Mouse (Mus musculus) intestine, postnatal 0 days (tissue): ENCODE results near the gene Mptx2. TPM values are rescaled to one million over a fixed set of nuclear protein-coding genes. Genes with fewer than 3 reads are reported as not detected.
A peak's percentile ranks its signal among the peaks of the same experiment; 100 is the strongest.
"Not testable (repeated sequence)": the region's sequence is repeated elsewhere in the genome, so short reads cannot be mapped to it uniquely, and the experiment has no call there.

Experiments used
- ATAC-seq: fragments of 200-750 bp; cut with Nextera tagmentation; 2 replicates; pipeline ENCODE4 v1.8.0; 2017; ENCODE audit warnings: mild to moderate bottlenecking, moderate TSS enrichment, moderate library complexity
- H3K27ac ChIP-seq: fragments of 300-500 bp; sonication (generic); 2 replicates; pipeline ENCODE4 v1.5.1; 2014; ENCODE audit warnings: mild to moderate bottlenecking, low read depth, low read length, moderate library complexity
- H3K27me3 ChIP-seq: fragments of 300-500 bp; sonication (generic); replicated peaks from 2 replicates; pipeline ENCODE4 v1.6.1; 2014; ENCODE audit warnings: low read length, mixed read lengths; ENCODE audit not compliant: control insufficient read depth, insufficient read depth
- H3K36me3 ChIP-seq: fragments of 300-500 bp; sonication (generic); 2 replicates; pipeline ENCODE4 v1.6.1; 2014; ENCODE audit warnings: mild to moderate bottlenecking, moderate library complexity; ENCODE audit not compliant: control insufficient read depth, insufficient read depth
- H3K4me1 ChIP-seq: fragments of 300-500 bp; sonication (generic); replicated peaks from 2 replicates; pipeline ENCODE4 v1.6.1; 2014; ENCODE audit warnings: antibody characterized with exemption, low read length, mixed read lengths; ENCODE audit not compliant: control insufficient read depth, insufficient read depth
- H3K4me2 ChIP-seq: fragments of 300-500 bp; sonication (generic); replicated peaks from 2 replicates; pipeline ENCODE4 v1.6.1; 2014; ENCODE audit warnings: low read depth, mild to moderate bottlenecking, moderate library complexity
- H3K4me3 ChIP-seq: fragments of 300-500 bp; sonication (generic); 2 replicates; pipeline ENCODE4 v1.5.1; 2014; ENCODE audit warnings: low read depth, low read length
- H3K9ac ChIP-seq: fragments of 300-500 bp; sonication (generic); 2 replicates; pipeline ENCODE4 v1.6.1; 2014; ENCODE audit warnings: mild to moderate bottlenecking, low read depth, low read length
- H3K9me3 ChIP-seq: fragments of 300-500 bp; sonication (generic); 2 replicates; pipeline ENCODE4 v1.6.1; 2016; ENCODE audit warnings: mixed run types; ENCODE audit not compliant: control insufficient read depth
- CTCF ChIP-seq: sonication (generic); IDR thresholded peaks from 2 replicates; pipeline ENCODE4 v1.5.1; 2016; ENCODE audit warnings: low read depth, mild to moderate bottlenecking, control low read depth, antibody characterized with exemption, moderate library complexity
- WGBS: fragments of 180-500 bp; shearing (Covaris S2); extraction: QIAGEN DNeasy Blood & Tissue Kit; methylation state at CpG from one replicate; pipeline ENCODE4 v1.1.7; 2014; 5-methylcytosine and 5-hydroxymethylcytosine counted together
- polyA plus RNA-seq: library from polyadenylated mRNA; unstranded; fragments of >200 nt; fragmentation: Nextera tagmentation; extraction: Ambion mirVana; gene quantifications from 2 replicates; pipeline ENCODE4 v1.2.1, GENCODE M21; 2015

Gene Mptx2
- polyA plus RNA-seq, 1 experiment from 2014 or later = 3.0 TPM

GRCm38 (mm10) chr1:173249888-173250287 is 27.7 kb downstream of the Mptx2 start:
- Histone ChIP-seq H3K4me2 (no peak overlapping the region), H3K4me1 (no peaks in the 10 kb centered on the region), H3K27me3 (no peaks in the 10 kb centered on the region), H3K9me3 (no peaks in the 10 kb centered on the region), H3K36me3 (no peaks in the 10 kb centered on the region), H3K4me3 (no peak overlapping the region), H3K9ac (no peak overlapping the region), H3K27ac (no peak overlapping the region)
- TF ChIP-seq CTCF = no peak
- ATAC-seq = peak; percentile 81
- WGBS = 43% methylated on average over 3 of the region's 3 CpGs

- H3K4me1 ChIP-seq, H3K9me3 ChIP-seq, H3K36me3 ChIP-seq, H3K4me2 ChIP-seq, H3K9ac ChIP-seq, ATAC-seq, H3K27ac ChIP-seq, H3K27me3 ChIP-seq, H3K4me3 ChIP-seq: not testable (repeated sequence)
- WGBS = 88% methylated on average over 1 of the region's 1 CpGs
Observed at GRCm38 (mm10) chr1:173237004-173237403, 40.6 kb downstream of the Mptx2 start.

- H3K4me2 ChIP-seq = no peak within 1 kb of the TSS
- H3K9ac ChIP-seq = no peak within 1 kb of the TSS
- H3K4me3 ChIP-seq = no peak within 1 kb of the TSS
- no peaks in the 10 kb centered on the region for H3K4me1 ChIP-seq
- H3K27ac ChIP-seq = no peak within 1 kb of the TSS
- WGBS = 74% methylated on average over 2 of the region's 2 CpGs
- no peaks in the 10 kb centered on the region for H3K27me3 ChIP-seq
- no peak for TF ChIP-seq CTCF
- no peaks in the 10 kb centered on the region for H3K9me3 ChIP-seq
- H3K36me3 ChIP-seq = no peaks in the 10 kb centered on the region
- no peak for ATAC-seq
Observed at GRCm38 (mm10) chr1:173227081-173227480, 50.5 kb downstream of the Mptx2 start, which contains the start of gene Fcer1a. Gene Fcer1a, minus strand, starts transcription at chr1:173227214.

Other genes starting within 250 kb of the Mptx2 start
- not detected in 2 replicates for gene Olfr1408, start 140.4 kb downstream of the Mptx2 start, polyA plus RNA-seq
- gene Olfr1406, start 87.1 kb downstream of the Mptx2 start, polyA plus RNA-seq = not detected in 2 replicates
- gene Olfr218, start 80.0 kb downstream of the Mptx2 start, polyA plus RNA-seq = not detected in 2 replicates
- gene Olfr1404, start 65.4 kb downstream of the Mptx2 start, polyA plus RNA-seq = not detected in 2 replicates
- 0.25 TPM in 1 of 2 replicates, not detected in the other for gene Fcer1a, start 50.6 kb downstream of the Mptx2 start, polyA plus RNA-seq
- gene Olfr418, start 11.8 kb downstream of the Mptx2 start, polyA plus RNA-seq = not detected in 2 replicates
- gene Ackr1, start 56.0 kb upstream of the Mptx2 start, polyA plus RNA-seq = 0.66 and 1.5 TPM in 2 replicates
- 2.0 and 3.1 TPM in 2 replicates for gene Aim2, start 73.1 kb upstream of the Mptx2 start, polyA plus RNA-seq
- 0.85 and 1.2 TPM in 2 replicates for gene Cadm3, start 89.9 kb upstream of the Mptx2 start, polyA plus RNA-seq
- 0.16 and 0.41 TPM in 2 replicates for gene Ifi206, start 213.3 kb upstream of the Mptx2 start, polyA plus RNA-seq